11 mouse cellular contexts compared by ENCODE assay signal in genomic region chr11:88297526-88297925, GRCm38 (mm10). TPM values are rescaled to one million over a fixed set of nuclear protein-coding genes. Genes with fewer than 3 reads are reported as not detected.
DNase-seq lines count a peak whose midpoint lies in the region; ATAC-seq and TF ChIP-seq lines count a peak whose summit lies in the region.
"Had no signal": no experiment of that assay in that cellular context is flagged by ENCODE, and none has a peak within 500 bp of the region (broad histone marks: within the 10 kb centered on the region; RNA-seq: fewer than 3 reads in every experiment).

No protein-coding gene starts in this region.

- peak; percentile 48 for TF ChIP-seq CTCF in liver, postnatal 0 days (IDR thresholded peaks at IDR 0.05; ENCODE audit: low read depth)

- TF ChIP-seq EP300 in liver, postnatal 0 days (IDR thresholded peaks at IDR 0.05; ENCODE audit: low read depth), result no peak

- no peaks in the 10 kb centered on the region for H3K9me3 ChIP-seq in ES-E14 (ENCODE audit: control insufficient read depth, insufficient read depth, low read depth, low read length)
- H3K9me3 ChIP-seq in hindbrain, embryonic 12.5 days (replicated peaks), result no peaks in the 10 kb centered on the region; the same call in 1 of the 2 replicates
- no peaks in the 10 kb centered on the region for H3K9me3 ChIP-seq in liver, postnatal 0 days (ENCODE audit: low read length)
- H3K9me3 ChIP-seq in forebrain, embryonic 16.5 days (ENCODE audit: control insufficient read depth, low read length), result no peaks in the 10 kb centered on the region
- H3K9me3 ChIP-seq: embryonic facial prominence, embryonic 12.5 days; heart, embryonic 13.5 days; limb, embryonic 13.5 days had no signal

- no peaks in the 10 kb centered on the region for H3K36me3 ChIP-seq in ES-E14 (ENCODE audit: control insufficient read depth, insufficient read depth, low read length, poor library complexity, severe bottlenecking)
- H3K36me3 ChIP-seq in hindbrain, embryonic 12.5 days, result no peaks in the 10 kb centered on the region
- no peaks in the 10 kb centered on the region for H3K36me3 ChIP-seq in liver, postnatal 0 days (replicated peaks; ENCODE audit: insufficient read depth, low read length)
- H3K36me3 ChIP-seq in forebrain, embryonic 16.5 days (ENCODE audit: control insufficient read depth, insufficient read depth), result no peaks in the 10 kb centered on the region
- H3K36me3 ChIP-seq: embryonic facial prominence, embryonic 12.5 days; heart, embryonic 13.5 days; limb, embryonic 13.5 days had no signal

- H3K27me3 ChIP-seq in hindbrain, embryonic 12.5 days, result no peaks in the 10 kb centered on the region
- H3K27me3 ChIP-seq in liver, postnatal 0 days (ENCODE audit: insufficient read depth, low read length), result peaks cover 10% of the 10 kb centered on the region
- H3K27me3 ChIP-seq in forebrain, embryonic 16.5 days (replicated peaks; ENCODE audit: control insufficient read depth, insufficient read depth, low read length), result no peaks in the 10 kb centered on the region
- H3K27me3 ChIP-seq: embryonic facial prominence, embryonic 12.5 days had no signal

- WGBS in hindbrain, embryonic 12.5 days, result 50% methylated on average over 4 of the region's 4 CpGs
- 74% methylated on average over 4 of the region's 4 CpGs for WGBS in liver, postnatal 0 days (ENCODE audit: insufficient replicate concordance)
- WGBS in forebrain, embryonic 16.5 days, result 83% methylated on average over 4 of the region's 4 CpGs

- no peak overlapping the region for H3K27ac ChIP-seq in ES-E14 (ENCODE audit: insufficient read depth, low read depth, low read length, poor library complexity, severe bottlenecking)
- H3K27ac ChIP-seq in hindbrain, embryonic 12.5 days, result peak overlapping the region; percentile 17; the same call in 1 of the 2 replicates
- no peak overlapping the region for H3K27ac ChIP-seq in liver, postnatal 0 days (ENCODE audit: low read depth)
- no peak overlapping the region for H3K27ac ChIP-seq in forebrain, embryonic 16.5 days (ENCODE audit: low read length)
- H3K27ac ChIP-seq: embryonic facial prominence, embryonic 12.5 days; heart, embryonic 13.5 days; limb, embryonic 13.5 days had no signal

- in situ Hi-C loops in ES-E14 (cut with MboI; ENCODE audit: low sequenced_read_pairs in 2 of 2, unreplicated experiment in 2 of 2), result loop anchor here in 1 of 2 experiments (10.0 kb wide), 1 partner anchor 527 kb away; no protein-coding TSS in a partner anchor

- ATAC-seq in hindbrain, embryonic 12.5 days (ENCODE audit: low FRiP score), result no peak
- ATAC-seq in liver, postnatal 0 days, result no peak
- no peak for ATAC-seq in forebrain, embryonic 16.5 days

- H3K4me3 ChIP-seq in ES-E14 (ENCODE audit: insufficient read depth in 1 of 2, low read depth in 1 of 2, low read length in 2 of 2, poor library complexity in 1 of 2, severe bottlenecking in 1 of 2), result no peak overlapping the region
- H3K4me3 ChIP-seq in hindbrain, embryonic 12.5 days, result no peak overlapping the region
- H3K4me3 ChIP-seq in liver, postnatal 0 days (ENCODE audit: low read depth, low read length), result no peak overlapping the region
- no peak overlapping the region for H3K4me3 ChIP-seq in forebrain, embryonic 16.5 days (replicated peaks; ENCODE audit: low read length)
- H3K4me3 ChIP-seq: embryonic facial prominence, embryonic 12.5 days; heart, embryonic 13.5 days; limb, embryonic 13.5 days had no signal

- DNase-seq in kidney, adult 11 months, result peak; percentile 59
- DNase-seq in kidney, adult 18-20 months, result no peak
- no peak for DNase-seq in ES-E14 (ENCODE audit: low read depth, low spot score)
- DNase-seq in liver, postnatal 0 days, result no peak
- no peak for DNase-seq in right cerebral cortex, postnatal 25 days
- DNase-seq in heart, postnatal 25 days (ENCODE audit: low spot score), result no peak

- no peaks in the 10 kb centered on the region; a peak in 1 of 4 replicates for H3K4me1 ChIP-seq in ES-E14 (ENCODE audit: control insufficient read depth in 2 of 2, insufficient read depth in 2 of 2, low read length in 2 of 2, poor library complexity in 1 of 2)
- H3K4me1 ChIP-seq in hindbrain, embryonic 12.5 days, result peaks cover 50% of the 10 kb centered on the region
- H3K4me1 ChIP-seq in liver, postnatal 0 days (ENCODE audit: insufficient read depth), result no peaks in the 10 kb centered on the region
- peaks cover 9% of the 10 kb centered on the region for H3K4me1 ChIP-seq in forebrain, embryonic 16.5 days (replicated peaks; ENCODE audit: control insufficient read depth, insufficient read depth, low read length)
- H3K4me1 ChIP-seq: embryonic facial prominence, embryonic 12.5 days had no signal

- intact Hi-C loops in heart, postnatal 25 days (cut with DNase I), result loop anchor here (5.0 kb wide), 1 partner anchor 435 kb away; no protein-coding TSS in a partner anchor

- no peak overlapping the region for H3K9ac ChIP-seq in ES-E14 (ENCODE audit: insufficient read depth, low read depth, low read length, poor library complexity, severe bottlenecking)
- no peak overlapping the region for H3K9ac ChIP-seq in hindbrain, embryonic 12.5 days
- no peak overlapping the region for H3K9ac ChIP-seq in liver, postnatal 0 days (replicated peaks)
- no peak overlapping the region for H3K9ac ChIP-seq in forebrain, embryonic 16.5 days (replicated peaks; ENCODE audit: low read depth, low read length)
- H3K9ac ChIP-seq: embryonic facial prominence, embryonic 12.5 days; heart, embryonic 13.5 days; limb, embryonic 13.5 days had no signal

- no peak overlapping the region for H3K4me2 ChIP-seq in hindbrain, embryonic 12.5 days (replicated peaks)
- H3K4me2 ChIP-seq in liver, postnatal 0 days (ENCODE audit: low read depth, low read length), result no peak overlapping the region
- no peak overlapping the region for H3K4me2 ChIP-seq in forebrain, embryonic 16.5 days (ENCODE audit: low read length)
- H3K4me2 ChIP-seq: embryonic facial prominence, embryonic 12.5 days; heart, embryonic 13.5 days; limb, embryonic 13.5 days had no signal

TF ChIP-seq in ES-E14, 5 proteins besides CTCF, POLR2A, EP300 and RAD21:
- TF ChIP-seq ZNF384 (IDR thresholded peaks at IDR 0.05; ENCODE audit: low read depth, low read length) (no peak), MAFK (IDR thresholded peaks at IDR 0.05; ENCODE audit: insufficient read depth, low read depth, low read length) (no peak), ZC3H11A (IDR thresholded peaks at IDR 0.05; ENCODE audit: borderline replicate concordance, low read depth, low read length) (peak; percentile 22; the same call in 1 of the 2 replicates), HCFC1 (IDR thresholded peaks at IDR 0.05; ENCODE audit: borderline replicate concordance, insufficient read depth, low read length) (no peak), CHD2 (IDR thresholded peaks at IDR 0.05; ENCODE audit: low read depth, low read length) (no peak)

RNA-seq across cellular contexts. Expression of gene Ccdc182, which starts 3.7 kb away (rescaled TPM):
- 0.37 TPM in 1 of 2 replicates, not detected in the other for total RNA-seq in ES-E14 (2012; rRNA removed)
- polyA plus RNA-seq in hindbrain, embryonic 12.5 days (2016; fragmentation: Nextera tagmentation; extraction: Ambion mirVana), result 3.8 and 4.3 TPM in 2 replicates
- polyA plus RNA-seq in liver, postnatal 0 days (2015; fragmentation: Nextera tagmentation; extraction: Ambion mirVana), result not detected in 2 replicates
- polyA plus RNA-seq in forebrain, embryonic 16.5 days (2015; fragmentation: Nextera tagmentation; extraction: Ambion mirVana), result not detected in 2 replicates
- total RNA-seq in heart, postnatal 25 days (2021), result not detected
- polyA plus RNA-seq: heart, embryonic 13.5 days had no signal
